Mouse (Mus musculus) megakaryocyte, embryonic 14.5 days (primary cell): ENCODE results near the gene Gm17542.

Source experiments
- FLI1 ChIP-seq: IDR thresholded peaks from 2 replicates; pipeline ENCODE4 v1.6.1; 2012; ENCODE audit warnings: low read length, inconsistent platforms, mixed read lengths
- GATA1 ChIP-seq: IDR thresholded peaks from 3 replicates; pipeline ENCODE4 v1.6.1; 2012; ENCODE audit warnings: mixed read lengths, low read length, inconsistent platforms, borderline replicate concordance

GRCm38 (mm10) chr10:58698955-58699354 is 19.1 kb downstream of the Gm17542 start:
- TF ChIP-seq GATA1 (no peak), FLI1 (no peak)
